16 mouse cellular contexts compared by ENCODE assay signal in genomic region chr2:83661351-83661750, GRCm38 (mm10).
"Had no signal": no experiment of that assay in that cellular context is flagged by ENCODE, and none has a peak within 500 bp of the region (broad histone marks: within the 10 kb centered on the region; RNA-seq: fewer than 3 reads in every experiment).

No protein-coding gene starts in this region.

- H3K27me3 ChIP-seq: neural tube, embryonic 13.5 days; neural tube, embryonic 15.5 days; stomach, embryonic 15.5 days had no signal

- H3K4me2 ChIP-seq: neural tube, embryonic 13.5 days; neural tube, embryonic 15.5 days; stomach, embryonic 15.5 days had no signal

- H3K4me1 ChIP-seq: neural tube, embryonic 13.5 days; neural tube, embryonic 15.5 days; stomach, embryonic 15.5 days had no signal

- H3K27ac ChIP-seq: neural tube, embryonic 13.5 days; neural tube, embryonic 15.5 days; stomach, embryonic 15.5 days; stomach, postnatal 0 days had no signal

- H3K4me3 ChIP-seq: neural tube, embryonic 13.5 days; neural tube, embryonic 15.5 days; stomach, embryonic 15.5 days had no signal

- H3K9me3 ChIP-seq: neural tube, embryonic 13.5 days; neural tube, embryonic 15.5 days; stomach, embryonic 15.5 days had no signal

- DNase-seq: retina, postnatal 1 day; right cerebral cortex, adult 18-20 months; right cerebral cortex, postnatal 14 days; right cerebral cortex, postnatal 25 days; right cerebral cortex, postnatal 4 days; spleen, adult 18-20 months; thymus, adult 18-20 months; thymus, adult 2 months; thymus, postnatal 14 days; thymus, postnatal 25 days; thymus, postnatal 36 days; thymus, postnatal 4 days had no signal

- H3K9ac ChIP-seq: neural tube, embryonic 13.5 days; neural tube, embryonic 15.5 days; stomach, embryonic 15.5 days had no signal
